Mouse (Mus musculus) effector memory CD4-positive, alpha-beta T cell, adult 7 months (primary cell): ENCODE results near the gene Rap1a. TPM values are rescaled to one million over a fixed set of nuclear protein-coding genes. Genes with fewer than 3 reads are reported as not detected.

ENCODE experiments used
- polyA plus RNA-seq: library from polyadenylated mRNA; unstranded; fragments of 100-300 nt; shearing (Covaris generic); gene quantifications from one replicate; pipeline ENCODE4 v1.2.1, GENCODE M21; 2017

Rap1a gene
- polyA plus RNA-seq = 193 TPM

DNA sequence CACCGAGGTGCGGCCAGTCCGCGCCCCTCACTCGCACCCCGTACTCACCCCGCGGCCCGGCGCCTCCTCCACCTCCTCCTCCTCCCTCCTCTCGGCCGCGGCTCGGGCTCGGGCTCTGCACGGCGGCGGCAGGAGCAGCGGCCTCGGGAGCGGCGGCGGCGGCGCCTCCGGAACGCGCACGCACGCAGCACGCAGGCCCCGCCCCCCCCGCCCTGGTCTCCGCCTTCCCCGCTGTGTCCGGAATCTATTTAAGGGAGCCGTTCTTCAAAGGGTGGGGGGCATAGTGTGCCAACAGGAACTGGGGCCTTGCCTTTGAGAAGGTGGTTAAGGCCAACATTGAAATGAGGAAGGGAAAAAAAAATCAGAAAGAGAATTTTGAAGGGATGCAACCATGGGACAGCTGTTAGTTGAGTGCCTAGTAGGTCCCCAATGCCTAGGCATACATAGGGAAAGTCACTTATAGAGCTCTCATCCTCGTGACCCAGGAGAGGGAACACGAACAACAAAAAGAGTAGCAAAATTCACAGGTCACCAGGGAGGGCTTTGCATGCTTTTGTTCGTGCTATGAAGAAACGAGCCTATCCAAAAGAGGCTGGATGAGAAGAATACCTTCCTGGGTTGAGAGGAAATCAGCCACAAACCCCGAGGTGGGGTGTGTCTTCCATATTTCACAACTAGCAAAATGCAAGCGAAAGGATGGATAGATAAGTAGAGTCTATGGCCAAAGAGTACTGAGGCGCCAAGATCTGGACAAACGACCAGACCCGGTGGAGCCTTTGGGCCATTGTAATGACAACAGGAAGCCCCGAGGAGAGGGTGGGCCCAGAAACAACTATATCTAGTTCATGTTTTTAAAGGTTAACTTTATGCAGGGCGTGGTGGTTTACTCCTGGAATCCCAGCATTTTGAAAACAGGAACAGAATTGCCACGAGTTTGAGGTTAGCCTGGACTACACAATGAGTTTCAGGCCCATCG, at the start of gene Rap1a:
Gene Rap1a, minus strand, starts transcription at position 146 of the 976 bp plus-strand sequence.

DNA sequence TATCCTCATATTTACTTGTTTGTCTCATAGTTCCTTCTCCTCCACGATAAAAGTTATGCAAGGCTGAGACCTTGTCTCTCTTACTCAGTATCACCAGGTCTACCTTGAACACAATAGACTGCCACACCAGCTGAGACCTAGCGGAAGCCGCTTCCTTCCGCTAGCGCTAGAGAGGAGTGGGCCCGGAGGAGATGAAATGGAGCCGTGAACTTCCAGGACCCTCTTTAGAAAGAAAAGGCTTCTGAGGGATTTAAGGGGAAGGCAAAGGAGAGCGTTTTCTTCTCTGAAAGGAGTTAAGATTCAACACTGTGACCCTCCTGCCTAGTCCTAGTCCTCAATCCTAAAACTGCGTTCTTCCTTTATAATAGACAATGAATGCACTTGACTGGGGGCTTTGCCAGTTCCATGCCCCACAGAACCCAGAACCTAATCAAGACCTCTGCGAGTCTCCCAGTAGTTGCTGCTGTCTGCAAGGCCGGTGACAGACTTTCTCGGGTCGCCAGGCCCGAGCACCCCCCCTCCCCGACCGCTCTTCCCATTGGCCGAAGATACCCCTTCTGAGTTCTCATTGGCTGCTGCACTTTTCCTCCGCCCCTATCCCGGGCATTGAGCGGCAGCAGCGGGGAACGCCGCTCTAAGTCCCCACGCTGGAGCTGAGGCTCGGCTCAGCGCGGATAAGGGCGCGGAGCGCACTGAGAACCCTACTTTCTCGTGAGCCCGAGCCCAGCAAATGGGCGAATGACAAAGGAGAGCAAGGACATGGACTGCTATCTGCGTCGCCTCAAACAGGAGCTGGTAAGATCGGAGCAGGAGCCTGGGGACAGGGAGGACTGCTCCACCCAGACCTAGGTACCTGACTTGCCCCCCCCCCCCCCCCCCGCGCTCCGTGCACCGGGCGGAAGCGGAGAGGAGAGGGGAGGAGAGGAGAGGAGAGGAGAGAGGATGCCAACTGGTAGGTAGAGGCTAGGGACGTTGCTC, 96.8 kb downstream of the Rap1a start, which contains the start of gene Inka2:
Gene Inka2, plus strand, starts transcription at position 569 of the 978 bp plus-strand sequence.

GRCm38 (mm10) chr3:105687324-105688060, 113.6 kb downstream of the Rap1a start, which contains the start of gene Ddx20:
Gene Ddx20 (minus strand): TSS chr3:105687574.

Other genes with a start within 250 kb of the Rap1a start
- gene Ddx20, start 113.8 kb downstream of the Rap1a start, polyA plus RNA-seq = 20.1 TPM
- 0.35 TPM for gene Inka2, start 96.7 kb downstream of the Rap1a start, polyA plus RNA-seq
- gene Adora3, start 69.5 kb upstream of the Rap1a start, polyA plus RNA-seq = not detected
- gene Tmigd3, start 69.6 kb upstream of the Rap1a start, polyA plus RNA-seq = not detected
- 1.2 TPM for gene I830077J02Rik, start 131.3 kb upstream of the Rap1a start, polyA plus RNA-seq
- 35.0 TPM for gene Wdr77, start 158.0 kb upstream of the Rap1a start, polyA plus RNA-seq
- gene Atp5f1, start 158.8 kb upstream of the Rap1a start, polyA plus RNA-seq = 265 TPM
- gene Ovgp1, start 172.4 kb upstream of the Rap1a start, polyA plus RNA-seq = 6.4 TPM
- 1.5 TPM for gene Pifo, start 213.3 kb upstream of the Rap1a start, polyA plus RNA-seq
- gene Chil5, start 231.5 kb upstream of the Rap1a start, polyA plus RNA-seq = 5.3 TPM